Mouse (Mus musculus) retina, postnatal 1 day (tissue): ENCODE results near the gene Spaca1.
"Not testable (repeated sequence)": the region's sequence is repeated elsewhere in the genome, so short reads cannot be mapped to it uniquely, and the experiment has no call there.

Source experiments
- DNase-seq: peaks from one replicate; pipeline ENCODE4 v3.0.0-alpha.2; 2012

The Spaca1 gene

DNA sequence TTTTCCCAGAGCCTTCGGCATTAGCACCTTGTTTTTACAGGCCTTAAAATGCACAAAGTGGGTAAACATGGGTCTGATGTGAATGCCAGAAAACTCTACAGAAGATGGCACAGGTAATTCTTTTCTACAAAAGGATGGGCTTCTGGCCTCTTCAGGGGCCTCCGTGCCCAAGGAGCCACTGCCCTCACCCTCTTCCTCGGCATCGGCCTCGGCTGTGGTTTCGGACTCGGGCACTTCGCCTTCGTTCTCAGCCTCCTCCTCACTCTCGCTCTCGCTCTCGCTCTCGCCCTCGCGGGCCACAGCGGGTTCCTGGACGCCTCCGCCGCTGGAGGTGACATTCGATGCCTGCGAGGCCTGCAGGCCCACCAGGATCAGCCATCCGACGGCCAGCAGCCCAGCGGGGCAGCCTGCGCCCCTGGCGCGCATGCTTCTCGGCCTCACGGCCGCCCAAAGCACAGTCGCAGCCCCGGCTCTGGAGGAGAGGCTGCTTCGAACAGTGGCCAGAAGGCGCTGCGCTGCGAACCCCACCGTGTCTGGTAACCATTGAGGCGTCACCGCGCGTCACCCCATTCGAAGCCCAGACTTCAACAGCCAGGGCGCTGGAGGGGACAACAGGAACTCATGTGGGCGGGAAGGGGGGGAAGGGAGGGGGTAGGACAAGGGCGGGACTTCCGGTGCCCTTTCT, at the start of gene Spaca1:
Spaca1 (minus strand) TSS at position 621 of the 685 bp plus-strand sequence.
- DNase-seq, result peak; percentile 42

DNA sequence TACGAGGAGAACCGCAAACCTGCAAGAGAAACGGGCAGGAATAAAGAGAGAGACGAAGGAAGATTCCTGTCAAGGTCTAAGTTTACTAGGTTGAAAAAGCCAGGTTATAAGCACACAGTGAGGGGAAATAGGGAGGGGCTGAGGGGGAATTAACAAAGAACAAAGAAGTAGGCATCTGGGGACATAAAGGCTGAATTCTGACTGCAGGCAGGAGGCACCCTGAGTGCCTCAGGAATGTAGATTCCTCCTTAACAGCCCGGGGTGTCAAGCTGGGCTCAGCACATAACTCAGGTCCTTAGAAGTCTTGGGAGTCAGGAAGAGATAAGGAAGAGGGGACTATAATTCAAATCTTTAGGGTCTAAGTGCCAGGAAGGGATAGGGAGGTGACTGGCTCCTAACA, 37.3 kb upstream of the Spaca1 start:
- DNase-seq, result not testable (repeated sequence)

DNA sequence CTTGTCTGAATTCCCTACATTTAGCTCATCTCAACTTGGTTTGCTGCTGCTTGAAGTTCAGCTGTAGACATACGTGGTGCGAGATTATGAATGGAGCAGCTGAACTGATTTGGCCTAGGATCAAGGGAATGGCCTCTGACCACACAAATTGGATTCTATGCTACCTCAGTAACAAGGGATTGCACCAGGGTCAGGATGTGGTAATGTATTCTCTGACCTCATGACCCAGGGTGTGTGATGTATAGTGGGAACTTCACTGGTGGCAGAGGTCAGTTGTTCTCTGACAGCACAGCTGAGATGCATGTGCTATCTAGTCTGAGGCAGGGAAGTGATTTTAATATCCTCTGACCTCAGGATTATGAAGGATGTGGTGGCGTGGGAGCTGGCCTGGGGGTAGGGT, 31.1 kb upstream of the Spaca1 start:
- DNase-seq, result no peak

DNA sequence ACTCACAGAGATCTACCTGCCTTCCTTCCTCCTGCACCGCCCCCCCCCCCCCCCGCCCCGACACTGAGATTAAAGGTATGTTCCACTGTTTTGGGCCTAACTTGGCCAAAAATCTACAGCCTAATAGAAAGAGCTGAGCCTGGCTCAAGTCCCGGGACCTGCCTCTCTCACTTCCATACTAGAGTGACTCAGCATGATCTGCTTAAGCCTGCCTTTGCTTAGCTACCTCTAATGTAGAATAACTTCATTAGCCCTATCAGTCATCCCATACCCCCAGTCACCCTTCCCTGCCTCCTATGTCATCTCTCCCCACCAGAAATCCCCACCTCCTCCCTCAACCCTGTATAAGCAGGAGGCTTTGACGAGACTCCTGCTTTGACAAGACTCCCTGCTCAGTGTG, 19.0 kb upstream of the Spaca1 start:
- no peak for DNase-seq

DNA sequence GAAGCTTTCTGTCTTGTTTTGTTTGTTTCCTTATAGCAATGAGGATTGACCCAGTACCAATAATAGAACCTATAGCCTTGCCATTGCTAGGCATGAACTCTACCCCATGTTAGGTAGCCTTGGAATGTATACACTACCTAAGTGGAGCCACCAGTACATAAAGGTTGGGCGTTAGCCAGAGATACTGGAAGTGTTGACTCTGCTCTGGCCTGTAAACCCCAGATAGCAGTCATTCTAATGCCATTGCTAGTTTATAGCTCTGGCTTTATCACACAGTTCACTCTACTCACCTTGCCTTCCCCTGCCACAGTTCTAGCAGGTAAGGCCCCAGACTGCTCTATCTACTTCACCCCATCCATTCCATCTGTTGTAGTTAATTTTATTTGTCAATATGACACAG, 8.3 kb upstream of the Spaca1 start:
- no peak for DNase-seq

DNA sequence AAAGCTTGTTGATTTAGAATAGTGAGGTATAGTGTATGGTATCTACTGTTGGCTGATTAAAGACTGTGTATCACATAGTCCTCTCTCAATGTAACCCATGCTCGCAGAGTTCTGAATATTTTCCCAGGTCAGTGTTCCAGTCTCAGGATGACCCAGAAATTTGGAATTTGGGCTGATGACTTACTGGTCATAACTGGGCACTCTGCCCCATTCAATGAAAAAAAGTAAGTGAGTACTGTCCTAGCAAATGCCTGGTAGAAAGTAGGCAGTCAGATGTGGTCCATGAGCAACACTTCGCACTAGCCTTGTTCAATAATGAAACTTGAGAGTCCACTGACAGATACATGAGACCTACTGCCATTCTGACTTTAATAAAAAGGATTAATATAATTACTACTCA, 23.2 kb downstream of the Spaca1 start:
- DNase-seq, result no peak

DNA sequence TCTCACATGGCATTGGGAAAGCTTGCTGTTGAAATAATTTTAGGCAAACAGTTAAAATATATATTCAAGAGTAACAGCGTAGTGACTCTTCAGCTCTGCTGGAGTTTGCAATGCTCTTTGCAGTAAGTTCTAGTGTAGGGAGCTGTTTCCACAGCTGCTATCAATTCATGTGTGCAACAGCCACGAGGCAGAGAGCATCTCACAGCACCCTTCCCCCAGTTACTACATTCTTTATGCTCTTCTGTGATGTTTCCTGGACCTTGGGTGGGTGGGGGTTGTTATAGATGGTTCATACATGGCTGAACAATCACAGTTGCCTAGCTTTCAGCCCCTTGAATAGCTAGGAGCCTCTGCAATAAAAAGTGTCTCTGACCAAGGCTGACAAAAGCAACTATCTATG, 28.5 kb downstream of the Spaca1 start:
- DNase-seq, result peak; percentile 33

DNA sequence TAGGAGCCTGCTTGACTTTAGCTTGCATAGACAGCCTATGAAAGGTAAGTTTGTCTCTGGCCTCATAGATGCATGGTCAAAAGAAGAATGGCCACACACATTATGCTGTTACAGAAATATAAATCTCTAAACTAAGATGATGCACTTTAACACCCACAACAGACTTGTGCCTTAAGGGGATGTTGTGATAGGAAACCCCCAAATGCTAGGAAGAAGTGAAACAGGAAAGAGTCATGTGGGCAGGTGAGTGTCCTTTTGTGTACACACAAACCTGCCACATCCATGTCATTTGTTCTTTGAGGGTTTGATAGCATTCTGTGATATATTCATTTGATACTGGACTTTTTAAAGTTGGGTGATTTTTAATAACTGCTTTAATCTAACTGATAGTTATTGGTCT, 53.6 kb downstream of the Spaca1 start:
- no peak for DNase-seq

DNA sequence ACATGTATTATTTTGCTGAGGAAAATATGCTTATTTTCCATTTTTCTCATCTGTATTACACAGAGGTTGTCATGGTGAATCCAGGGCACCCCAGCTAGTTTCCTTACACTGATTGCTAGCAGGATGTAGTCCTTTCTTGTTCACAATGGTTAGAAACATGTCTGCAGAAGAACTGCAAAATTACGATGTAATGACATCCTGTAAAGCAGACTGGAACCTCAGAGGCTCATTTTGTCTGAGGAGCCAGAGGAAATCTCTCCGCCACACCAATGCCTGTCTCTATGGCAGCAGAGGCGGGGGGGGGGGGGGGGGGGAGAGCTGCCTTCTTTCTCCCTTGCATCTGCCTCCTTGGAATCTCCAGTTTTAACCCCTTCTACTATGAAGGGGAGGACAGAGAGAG, 57.3 kb downstream of the Spaca1 start:
- DNase-seq, result no peak

DNA sequence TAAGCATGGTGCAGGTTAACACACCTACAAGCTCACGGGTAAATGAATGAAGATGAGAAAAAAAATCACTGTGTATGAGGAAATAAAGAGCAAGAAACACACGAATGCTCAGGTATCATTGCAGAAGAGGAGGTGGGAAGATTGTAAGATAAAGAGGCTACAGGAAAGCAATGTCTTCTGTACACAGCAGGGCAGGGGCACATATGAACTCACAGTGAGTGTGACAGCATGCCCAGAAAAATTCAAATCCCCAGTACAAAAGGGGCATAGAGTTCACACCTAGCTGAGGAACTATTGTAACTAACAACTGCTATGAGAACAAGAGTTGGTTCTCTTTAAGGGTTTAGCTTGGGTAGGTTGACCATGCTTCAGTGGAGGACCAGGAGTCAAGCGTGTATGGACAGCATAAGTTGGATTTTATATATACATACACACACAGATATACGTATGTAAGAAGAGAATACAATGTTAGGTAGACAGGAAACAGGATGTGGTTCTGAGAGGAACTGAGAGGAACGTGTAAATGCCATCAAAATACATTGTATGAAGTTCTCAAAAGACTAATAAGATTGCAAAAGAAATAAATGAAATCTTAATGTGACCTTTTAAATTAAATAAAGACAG, 61.4 kb downstream of the Spaca1 start:
- DNase-seq, result no peak
